Mouse (Mus musculus) right cerebral cortex, postnatal 10 days (tissue): ENCODE measurements around the gene Myb.

Experiments used
- DNase-seq, 2 experiments: peaks; one replicate each; pipeline ENCODE4 v3.0.0; 2021; ENCODE audit warnings: low spot score in 2 of 2

Gene Myb

DNA sequence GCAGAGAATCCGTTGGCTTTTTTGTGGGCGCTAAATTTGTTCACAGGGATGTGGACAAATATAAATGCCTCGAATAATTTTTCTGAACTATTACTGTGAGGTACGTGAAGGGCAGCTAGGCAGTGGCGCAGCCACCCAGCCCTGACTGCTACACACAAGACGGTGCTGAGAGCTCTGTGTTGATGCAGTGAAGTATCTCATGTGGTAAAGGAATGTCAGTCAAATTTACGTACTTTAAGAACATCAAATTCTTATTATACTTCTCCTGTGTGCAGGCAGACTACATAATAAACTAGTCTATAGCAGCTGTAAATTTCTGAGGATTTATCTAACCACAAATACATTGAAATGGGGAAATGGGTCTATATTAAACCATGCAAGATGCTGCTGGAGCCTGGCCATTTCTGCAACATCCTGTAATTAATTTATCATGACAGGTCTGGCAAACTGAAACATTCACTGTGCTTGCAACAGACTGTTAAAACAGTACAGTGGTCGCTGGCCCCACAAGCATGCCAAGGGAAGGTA lies 77.3 kb downstream of the Myb start:
- no peak for DNase-seq

DNA sequence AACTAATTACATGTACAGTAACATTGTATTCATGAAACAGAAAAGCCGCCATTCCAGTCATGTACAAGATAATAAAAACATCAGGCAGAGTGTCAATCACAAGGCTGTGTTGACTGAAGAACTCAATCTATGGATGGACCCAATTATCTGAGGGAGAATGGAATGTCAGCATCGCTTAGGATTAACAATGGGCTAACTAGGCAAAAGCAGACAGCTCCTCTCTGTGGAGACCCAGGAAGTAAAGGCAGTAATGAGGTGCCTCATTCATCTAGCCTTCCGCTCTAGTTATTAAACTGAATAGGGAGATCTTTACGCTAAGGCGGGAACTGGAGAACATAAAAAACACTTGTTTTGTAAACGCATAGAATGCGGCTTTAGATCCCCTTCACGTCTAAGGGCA lies 78.3 kb downstream of the Myb start:
- DNase-seq: no peak

DNA sequence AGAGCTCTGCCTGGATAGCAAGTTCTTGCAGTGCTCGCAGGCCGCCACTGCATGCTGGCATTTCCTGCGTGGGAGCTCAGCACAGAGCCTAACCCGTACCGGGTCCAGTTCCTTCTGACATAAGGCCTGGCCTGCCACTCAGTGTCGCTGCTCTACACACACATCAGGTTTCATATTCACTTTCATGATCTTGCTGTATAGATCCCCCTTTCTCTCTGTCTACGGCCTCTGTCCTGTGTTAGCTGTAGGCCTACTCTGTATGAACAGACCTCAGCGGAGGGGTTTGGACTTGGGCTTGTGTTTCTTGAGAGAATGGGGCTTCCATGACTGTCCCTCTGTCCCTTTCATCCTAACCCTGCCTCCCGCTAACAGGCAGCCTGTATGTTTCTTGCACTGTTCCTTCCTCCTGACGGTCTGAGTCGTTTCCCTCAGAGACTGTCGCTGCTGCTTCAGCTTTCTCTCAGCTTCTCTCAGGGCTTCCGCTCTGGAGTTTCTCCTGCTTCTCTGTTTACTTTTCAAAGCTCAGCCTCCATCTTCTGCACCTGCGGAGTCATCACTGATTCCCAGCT lies 83.5 kb downstream of the Myb start:
- DNase-seq: no peak

DNA sequence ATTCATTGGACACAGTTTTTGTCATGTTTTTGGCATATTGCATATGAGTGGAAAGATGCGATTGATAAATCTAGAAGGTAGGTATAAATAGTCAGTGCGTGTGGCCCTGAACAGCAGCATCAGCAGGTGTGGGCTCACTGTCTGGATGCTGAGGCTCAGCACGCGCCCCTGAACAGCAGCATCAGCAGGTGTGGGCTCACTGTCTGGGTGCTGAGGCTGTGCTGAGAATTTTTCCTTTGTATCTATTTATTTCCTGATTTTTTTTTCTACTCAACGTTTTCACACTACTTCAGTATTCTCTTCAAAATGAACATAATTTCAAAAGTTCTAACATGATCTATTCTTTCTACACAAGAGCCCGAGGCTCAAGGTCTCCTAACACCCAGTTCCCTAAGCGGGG lies 84.1 kb downstream of the Myb start:
- DNase-seq: no peak

DNA sequence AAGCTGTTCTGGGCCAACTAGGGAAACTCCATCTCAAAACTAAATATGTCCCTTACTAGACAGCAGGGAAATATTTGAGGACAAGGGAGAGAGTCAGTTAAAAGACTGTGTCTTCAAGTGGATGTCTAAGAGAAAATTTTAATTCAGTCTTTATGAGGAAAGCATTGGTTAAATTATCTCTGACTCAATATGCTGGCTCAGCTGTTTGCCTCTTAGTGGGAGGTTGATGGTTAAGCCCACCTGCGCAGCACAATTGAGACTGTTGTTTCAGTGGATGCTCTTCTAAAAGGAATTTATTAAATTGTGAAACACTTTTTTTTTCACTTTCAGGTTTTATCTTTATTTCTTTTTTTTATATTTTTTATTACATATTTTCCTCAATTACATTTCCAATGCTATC lies 84.6 kb downstream of the Myb start:
- no peak for DNase-seq
